Mouse (Mus musculus) kidney, postnatal 14 days (tissue): ENCODE data around the gene Mlana.
A peak's percentile ranks its signal among the peaks of the same experiment; 100 is the strongest.

ENCODE experiments used
- DNase-seq: peaks from one replicate; pipeline ENCODE4 v3.0.0; 2022; ENCODE audit warnings: mixed read lengths

The Mlana gene

GRCm38 (mm10) chr19:29676479-29677193 is 21.0 kb upstream of the Mlana start:
- DNase-seq: no peak

- no peak for DNase-seq
These were observed 19.3 kb upstream of the Mlana start for GRCm38 (mm10) chr19:29678181-29678778.

DNA sequence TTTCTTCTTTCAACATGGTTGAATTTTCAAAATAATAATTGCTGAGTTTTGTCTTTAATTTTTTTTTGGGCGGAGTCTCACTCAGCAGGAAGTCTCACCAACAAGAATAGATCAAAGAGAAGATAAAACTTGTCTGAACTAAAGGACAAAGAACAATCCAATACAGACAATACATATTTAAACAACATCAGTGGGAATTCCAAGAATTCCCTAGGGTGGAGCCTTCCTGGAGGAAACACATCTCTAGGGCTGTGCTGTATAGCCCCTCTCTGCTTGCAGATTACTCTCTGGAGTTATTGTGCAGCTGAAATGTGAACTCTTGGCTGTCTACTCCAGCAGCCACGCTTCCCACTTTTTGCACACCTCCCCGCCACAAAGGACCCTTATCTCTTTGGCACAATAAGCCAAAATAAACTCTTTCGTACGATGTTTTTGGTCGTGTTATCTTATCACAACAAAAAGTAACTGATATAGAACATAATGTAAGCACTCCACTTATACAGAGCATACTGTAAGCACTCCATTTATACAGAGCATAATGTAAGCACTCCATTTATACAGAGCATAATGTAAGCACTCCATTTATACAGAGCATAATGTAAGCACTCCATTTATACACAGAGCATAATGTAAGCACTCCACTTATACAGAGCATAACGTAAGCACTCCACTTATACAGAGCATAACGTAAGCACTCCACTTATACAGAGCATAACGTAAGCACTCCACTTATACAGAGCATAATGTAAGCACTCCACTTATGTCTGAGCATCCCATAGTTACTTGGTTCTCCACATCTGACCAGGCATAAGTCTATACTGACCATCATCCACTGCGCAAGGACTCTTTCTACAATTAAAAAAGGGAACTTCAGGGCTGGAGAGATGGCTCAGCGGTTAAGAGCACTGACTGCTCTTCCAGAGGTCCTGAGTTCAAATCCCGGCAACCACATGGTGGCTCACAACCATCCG is 17.2 kb upstream of the Mlana start:
- no peak for DNase-seq

GRCm38 (mm10) chr19:29683844-29684540 is 13.6 kb upstream of the Mlana start:
- DNase-seq: peak; percentile 82

DNA sequence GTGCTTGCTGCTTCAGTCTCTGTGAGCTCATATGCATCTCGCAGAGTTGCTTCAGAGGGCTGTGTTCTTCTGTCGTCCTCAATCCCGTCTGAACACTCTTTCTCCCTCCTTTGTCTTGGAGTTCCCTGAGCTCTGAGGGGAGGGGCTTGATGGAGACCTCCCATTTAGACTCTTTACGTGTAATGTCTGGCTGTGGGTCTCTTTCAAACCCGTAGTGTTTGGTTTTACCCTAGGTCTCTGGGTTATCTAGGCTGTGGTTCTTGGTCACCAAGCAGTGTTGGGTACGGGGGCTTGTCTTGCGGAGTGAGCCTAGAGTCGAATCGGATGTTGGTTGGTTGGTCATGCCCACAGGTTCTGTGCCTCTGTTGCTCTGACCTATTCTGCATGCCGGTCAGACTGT is 2.6 kb upstream of the Mlana start:
- DNase-seq: no peak

GRCm38 (mm10) chr19:29696309-29696708 is 1.3 kb upstream of the Mlana start:
- DNase-seq: no peak

DNA sequence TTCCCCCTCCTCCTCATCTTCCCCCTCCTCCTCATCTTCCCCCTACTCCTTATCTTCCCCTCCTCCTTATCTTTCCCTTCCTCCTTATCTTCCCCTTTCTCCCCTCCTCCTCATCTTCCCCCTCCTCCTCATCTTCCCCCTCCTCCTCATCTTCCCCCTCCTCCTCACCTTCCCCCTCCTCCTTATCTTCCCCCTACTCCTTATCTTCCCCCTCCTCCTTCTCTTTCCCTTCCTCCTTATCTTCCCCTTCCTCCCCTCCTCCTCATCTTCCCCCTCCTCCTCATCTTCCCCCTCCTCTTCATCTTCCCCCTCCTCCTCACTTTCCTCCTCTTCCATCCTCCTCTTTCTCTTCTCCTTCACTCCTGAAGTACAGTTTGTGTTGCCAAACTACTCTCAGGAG is 784 bp upstream of the Mlana start:
- no peak for DNase-seq

DNA sequence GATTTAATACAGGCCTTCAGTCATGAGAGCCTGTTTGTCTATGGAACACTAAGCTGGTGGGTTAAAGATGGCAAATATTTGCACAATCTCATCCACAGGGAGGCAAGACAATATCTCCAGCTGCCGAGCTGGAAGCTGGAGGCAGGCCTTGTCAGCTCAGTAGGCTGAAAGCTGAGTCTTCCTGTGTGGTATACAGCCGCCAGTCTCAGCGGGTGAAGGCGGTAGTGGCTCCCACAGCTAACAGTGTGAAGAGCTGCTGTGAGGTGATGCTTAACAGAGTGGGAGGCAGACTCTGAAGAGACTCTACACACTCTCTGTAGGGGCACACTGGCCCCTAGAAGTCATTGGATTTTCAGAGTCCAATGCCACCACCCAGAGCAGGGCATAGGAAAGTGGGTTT is 4.1 kb downstream of the Mlana start:
- no peak for DNase-seq

DNA sequence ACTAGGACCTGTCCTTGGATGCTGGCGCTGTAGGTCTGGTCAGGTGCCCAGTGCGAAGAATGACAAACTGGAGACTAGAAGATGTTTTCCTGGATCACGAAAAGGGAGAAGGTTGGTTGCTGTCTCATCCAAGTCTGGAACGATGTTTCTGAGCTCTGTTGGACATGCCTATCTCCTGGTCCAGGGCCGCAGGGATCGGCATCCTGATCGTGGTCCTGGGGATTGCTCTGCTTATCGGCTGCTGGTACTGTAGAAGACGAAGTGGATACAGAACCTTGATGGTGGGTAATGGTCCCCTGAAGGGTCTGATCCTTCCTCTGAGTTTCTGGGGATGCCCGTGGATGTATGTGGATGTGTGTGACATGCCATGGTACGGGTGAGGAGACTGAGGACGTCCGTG is 6.8 kb downstream of the Mlana start:
- no peak for DNase-seq

- no peak for DNase-seq
These were observed 9.8 kb downstream of the Mlana start for GRCm38 (mm10) chr19:29707314-29707898.

- peak; percentile 9 for DNase-seq
These were observed 10.4 kb downstream of the Mlana start for GRCm38 (mm10) chr19:29708003-29708402.

GRCm38 (mm10) chr19:29708461-29708860 is 10.8 kb downstream of the Mlana start:
- no peak for DNase-seq

DNA sequence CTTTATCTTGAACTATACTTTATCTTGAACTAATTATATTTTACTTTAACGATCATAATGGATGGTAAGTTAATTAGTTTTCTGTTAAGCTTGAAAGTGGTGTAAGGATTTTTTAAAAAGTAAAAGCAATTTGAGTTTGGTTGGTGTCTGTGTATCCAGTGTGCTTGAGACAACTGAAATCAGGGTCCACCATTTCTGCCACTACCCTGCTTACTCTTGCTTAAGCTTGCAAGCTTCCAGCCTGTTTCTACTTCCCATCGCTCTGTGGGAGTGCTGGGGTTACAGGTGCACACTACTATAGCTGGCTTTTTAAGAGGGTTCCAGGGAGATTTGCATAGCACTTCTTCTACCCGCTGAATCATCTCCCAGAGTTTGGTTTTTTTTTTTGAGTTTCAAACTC is 11.8 kb downstream of the Mlana start:
- no peak for DNase-seq

DNA sequence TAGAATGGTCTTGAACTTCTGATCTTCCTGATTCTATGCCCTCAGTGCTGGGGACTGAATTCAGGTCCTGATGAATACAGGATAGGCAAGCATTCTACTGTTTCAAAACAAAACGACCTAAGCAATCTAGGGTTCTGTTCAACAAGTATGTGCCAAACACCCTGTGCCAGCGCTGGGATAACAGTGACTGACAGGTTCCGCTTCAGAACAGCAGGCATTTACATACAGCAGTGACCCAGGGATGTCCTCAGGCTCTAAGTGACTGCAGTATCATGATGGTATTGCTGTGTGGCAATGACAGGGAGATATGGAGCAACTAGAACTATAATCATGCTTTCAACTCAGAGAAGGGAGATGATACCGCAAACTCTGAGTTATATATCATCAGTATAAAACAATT is 15.8 kb downstream of the Mlana start:
- DNase-seq: no peak

DNA sequence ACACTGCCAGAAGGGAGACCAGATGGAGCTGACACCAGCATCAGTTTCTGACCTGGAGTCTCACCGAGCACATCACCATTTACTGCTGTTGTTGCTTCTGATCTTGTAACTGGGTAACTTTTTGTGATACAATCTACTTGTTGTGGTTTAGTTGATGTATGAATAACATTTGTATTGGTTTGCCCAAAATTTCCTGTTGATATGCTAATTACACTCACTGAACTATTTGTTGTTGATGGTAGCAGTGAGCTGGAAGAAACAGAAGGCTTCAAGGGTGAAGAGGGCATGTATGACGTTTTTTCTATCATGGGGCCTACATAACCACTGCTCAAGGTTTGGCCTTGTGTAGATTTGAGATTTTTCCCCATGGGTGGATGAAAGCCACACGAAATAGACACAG is 20.2 kb downstream of the Mlana start:
- DNase-seq: no peak

- no peak for DNase-seq
These were observed 20.9 kb downstream of the Mlana start for GRCm38 (mm10) chr19:29718476-29718875.

DNA sequence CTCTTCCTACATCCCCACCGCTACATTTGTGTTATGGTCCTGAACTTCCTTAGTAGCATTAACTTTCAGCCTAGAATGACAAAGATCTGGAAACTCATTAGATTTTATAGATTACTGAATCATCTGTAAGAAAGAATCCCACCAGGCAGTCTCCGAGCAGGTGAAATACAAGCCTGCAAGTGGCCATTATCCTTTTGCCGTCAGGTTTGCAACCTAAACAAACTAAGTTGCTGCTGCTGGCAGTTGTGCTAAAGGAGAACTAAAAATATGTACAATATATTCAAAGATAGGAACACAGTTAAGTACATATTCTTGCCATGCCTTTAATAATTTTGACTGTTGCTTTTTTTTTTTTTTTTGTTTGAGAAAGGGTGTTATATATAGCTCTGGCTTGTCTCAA is 37.8 kb downstream of the Mlana start:
- DNase-seq: no peak

DNA sequence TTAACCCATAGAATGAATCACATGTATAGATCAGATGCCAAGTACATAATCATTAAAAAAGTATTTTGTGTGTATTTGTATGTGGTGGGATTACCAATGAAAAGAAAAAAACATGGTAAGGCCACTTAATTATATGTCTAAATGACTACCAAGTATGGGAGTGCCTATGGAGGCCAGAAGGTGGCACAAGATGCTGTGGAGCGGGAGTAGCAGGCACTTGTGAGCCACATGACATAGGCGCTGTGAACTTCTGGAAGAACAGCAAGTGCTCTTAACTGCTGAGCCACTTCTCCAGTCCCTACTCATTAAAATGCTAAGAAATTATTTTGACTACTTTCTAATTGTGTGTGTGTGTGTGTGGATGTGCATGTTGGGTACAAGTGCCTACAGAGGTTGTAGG is 42.0 kb downstream of the Mlana start:
- no peak for DNase-seq

- peak; percentile 16 for DNase-seq
These were observed 43.0 kb downstream of the Mlana start for GRCm38 (mm10) chr19:29740661-29741060.

- peak; percentile 6 for DNase-seq
These were observed 45.9 kb downstream of the Mlana start for GRCm38 (mm10) chr19:29743531-29743930.

- no peak for DNase-seq
These were observed 53.4 kb downstream of the Mlana start for GRCm38 (mm10) chr19:29750994-29751393.

- no peak for DNase-seq
These were observed 56.3 kb downstream of the Mlana start for GRCm38 (mm10) chr19:29753939-29754338.
